Mouse (Mus musculus): ENCODE measurements at regions not wholly inside any gene's neighbourhood (a gene's known extent, or its start where the extent isn't known, plus 50 kb on each side); places are given as distances from the start of the nearest gene placed in this dataset.

DNA sequence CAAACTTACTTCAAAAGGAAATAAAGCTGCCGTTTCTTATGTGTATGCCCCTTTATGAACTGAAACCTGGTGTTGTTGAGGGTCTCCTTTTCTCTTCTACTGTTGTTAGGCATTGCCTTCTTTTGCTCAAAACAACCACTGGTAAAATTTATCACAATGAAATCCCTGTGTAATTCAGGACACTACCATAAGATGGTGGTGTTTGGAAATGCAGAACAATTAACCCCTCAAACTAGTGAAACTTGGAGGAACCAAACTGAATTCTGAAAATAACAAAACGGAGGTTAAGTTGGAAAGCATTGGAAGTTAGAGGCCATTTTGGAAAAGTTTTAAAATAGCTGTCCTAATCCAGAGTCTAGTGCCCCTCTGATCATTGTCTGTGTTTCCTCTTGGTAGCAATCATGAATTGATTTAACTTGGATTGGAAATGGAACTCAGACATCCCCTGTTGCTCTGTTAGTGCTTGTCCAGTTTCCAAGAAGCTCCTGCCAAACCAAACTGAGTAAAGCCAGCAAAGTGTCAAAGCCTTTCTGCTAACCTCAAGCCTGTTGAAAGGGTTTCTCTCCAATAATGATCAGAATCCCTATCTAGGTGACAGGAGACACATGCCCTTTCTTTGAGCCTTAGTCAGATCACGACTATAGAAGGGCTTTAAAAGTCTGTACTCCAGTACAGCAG, 313.0 kb upstream of the Cdh12 start:
- Histone ChIP-seq H3K36me3 (no peaks in the 10 kb centered on the region), H3K9me3 (no peaks in the 10 kb centered on the region), H3K4me1 (no peaks in the 10 kb centered on the region), H3K27ac (no peak overlapping the region), H3K27me3 (no peaks in the 10 kb centered on the region), H3K9ac (no peak overlapping the region), H3K4me2 (no peak overlapping the region), H3K4me3 (no peak overlapping the region)
- WGBS: 67% methylated on average over 3 of the region's 3 CpGs
- no peak for ATAC-seq (ENCODE audit: insufficient number of reproducible peaks, insufficient read depth, low FRiP score, low TSS enrichment, low read depth)

DNA sequence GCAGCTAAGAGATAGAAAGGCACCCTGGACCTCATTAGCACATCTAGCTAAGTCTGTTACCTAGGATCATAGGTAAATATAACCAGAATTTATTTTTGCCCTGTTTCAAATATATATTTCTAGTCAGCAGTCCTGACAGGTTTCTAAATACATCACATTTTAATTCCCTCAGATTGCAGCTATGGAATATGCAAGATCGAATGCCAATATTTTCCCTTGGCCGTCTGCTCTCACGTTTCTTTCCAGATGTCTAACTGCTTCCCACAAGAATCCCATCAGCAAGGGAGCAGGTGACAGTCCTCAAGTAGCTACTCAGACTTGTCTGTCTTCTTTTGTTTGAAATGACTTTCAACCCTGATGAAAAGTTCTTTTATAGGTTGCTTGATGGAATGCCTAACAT, 297.2 kb upstream of the Cdh12 start:
- Histone ChIP-seq H3K27ac (no peak overlapping the region), H3K4me2 (no peak overlapping the region), H3K27me3 (no peaks in the 10 kb centered on the region), H3K9ac (no peak overlapping the region), H3K36me3 (no peaks in the 10 kb centered on the region), H3K4me3 (no peak overlapping the region), H3K4me1 (no peaks in the 10 kb centered on the region), H3K9me3 (no peaks in the 10 kb centered on the region)
- 69% methylated on average over 3 of the region's 3 CpGs for WGBS
- ATAC-seq (ENCODE audit: insufficient number of reproducible peaks, insufficient read depth, low FRiP score, low TSS enrichment, low read depth): no peak
